Mouse (Mus musculus) CH12.LX (cell line): ENCODE data around the gene Nbea. TPM values are rescaled to one million over a fixed set of nuclear protein-coding genes. Genes with fewer than 3 reads are reported as not detected.

Experiments used
- DNase-seq: peaks from one replicate; pipeline ENCODE4 v3.0.0-alpha.2; 2013; ENCODE audit errors: extremely low read depth
- H3K27ac ChIP-seq: 2 replicates; pipeline ENCODE4 v1.5.1; 2012; ENCODE audit warnings: low read depth, mild to moderate bottlenecking, control low read depth, moderate library complexity; ENCODE audit not compliant: insufficient read depth
- H3K27me3 ChIP-seq: replicated peaks from 2 replicates; pipeline ENCODE3; 2012; ENCODE audit warnings: inconsistent platforms
- H3K36me3 ChIP-seq, 2 experiments: replicated peaks in 1 of 2; 2 replicates each; pipeline versions ENCODE3 to v1.6.1; 2012; ENCODE audit warnings: inconsistent platforms in 1 of 2, low read length in 1 of 2, mild to moderate bottlenecking in 1 of 2, mixed read lengths in 1 of 2, moderate library complexity in 1 of 2; ENCODE audit not compliant: control insufficient read depth in 1 of 2, insufficient read depth in 1 of 2
- H3K4me1 ChIP-seq, 2 experiments: 2 replicates each; pipeline ENCODE4 v1.6.1; 2012; ENCODE audit warnings: inconsistent platforms in 1 of 2, moderate library complexity in 1 of 2; ENCODE audit not compliant: insufficient read depth in 2 of 2, control insufficient read depth in 1 of 2
- H3K4me2 ChIP-seq: 2 replicates; pipeline ENCODE4 v1.6.1; 2012; ENCODE audit warnings: low read depth, mild to moderate bottlenecking, control low read depth; ENCODE audit not compliant: poor library complexity, insufficient read depth, severe bottlenecking
- H3K4me3 ChIP-seq, 3 experiments: fragments of 150-350 bp in 1 of 3; sonication (generic) in 1 of 3; replicated peaks in 1 of 3; 2 replicates each; pipeline versions ENCODE3 to v1.5.1; 2011 to 2012; ENCODE audit warnings: low read depth in 2 of 3, low read length in 2 of 3, mild to moderate bottlenecking in 2 of 3, moderate library complexity in 2 of 3, control low read depth in 1 of 3, improper control_type of control experiment in 1 of 3, inconsistent platforms in 1 of 3, mixed read lengths in 1 of 3; ENCODE audit not compliant: poor library complexity in 1 of 3
- H3K79me2 ChIP-seq: replicated peaks from 2 replicates; pipeline ENCODE4 v1.6.1; 2012; ENCODE audit warnings: mild to moderate bottlenecking, moderate library complexity; ENCODE audit not compliant: control insufficient read depth, poor library complexity, insufficient read depth, severe bottlenecking; ENCODE audit errors: extremely low read depth
- H3K9ac ChIP-seq: 2 replicates; pipeline ENCODE4 v1.6.1; 2012; ENCODE audit warnings: low read depth, mild to moderate bottlenecking, control low read depth, moderate library complexity; ENCODE audit not compliant: insufficient read depth
- H3K9me3 ChIP-seq: replicated peaks from 2 replicates; pipeline ENCODE3; 2012; ENCODE audit warnings: low read length, inconsistent platforms, mixed read lengths
- CTCF ChIP-seq, 2 experiments: IDR thresholded peaks in 1 of 2; conservative IDR thresholded peaks in 1 of 2; 2 replicates each; pipeline ENCODE4 v1.5.1; 2011 to 2012; ENCODE audit warnings: low read depth in 2 of 2, low read length in 2 of 2, improper control_type of control experiment in 1 of 2, inconsistent platforms in 1 of 2, mild to moderate bottlenecking in 1 of 2, moderate library complexity in 1 of 2
- E2F4 ChIP-seq: IDR thresholded peaks from 2 replicates; pipeline ENCODE4 v1.6.1; 2011; ENCODE audit warnings: low read depth, low read length, improper control_type of control experiment; ENCODE audit not compliant: insufficient replicate concordance
- ELF1 ChIP-seq: IDR thresholded peaks from 2 replicates; pipeline ENCODE4 v1.6.1; 2014; ENCODE audit warnings: low read depth, mild to moderate bottlenecking, inconsistent platforms, low read length, improper control_type of control experiment
- EP300 ChIP-seq: IDR thresholded peaks from 2 replicates; pipeline ENCODE4 v1.6.1; 2011; ENCODE audit warnings: low read length, improper control_type of control experiment
- HCFC1 ChIP-seq: IDR thresholded peaks from 2 replicates; pipeline ENCODE4 v1.6.1; 2012; ENCODE audit warnings: low read depth, mild to moderate bottlenecking, inconsistent platforms, low read length, improper control_type of control experiment
- KAT2A ChIP-seq: IDR thresholded peaks from 2 replicates; pipeline ENCODE4 v1.6.1; 2012; ENCODE audit warnings: low read length, improper control_type of control experiment, inconsistent platforms; ENCODE audit not compliant: insufficient replicate concordance
- MAZ ChIP-seq: IDR thresholded peaks from 2 replicates; pipeline ENCODE4 v1.6.1; 2012; ENCODE audit warnings: low read depth, mild to moderate bottlenecking, inconsistent platforms, low read length, improper control_type of control experiment, moderate library complexity
- MEF2A ChIP-seq: IDR thresholded peaks from 2 replicates; pipeline ENCODE4 v1.6.1; 2014; ENCODE audit warnings: low read depth, mild to moderate bottlenecking, inconsistent platforms, low read length, improper control_type of control experiment, borderline replicate concordance
- MYC ChIP-seq: IDR thresholded peaks from 2 replicates; pipeline ENCODE4 v1.6.1; 2011; ENCODE audit warnings: low read depth, mild to moderate bottlenecking, improper control_type of control experiment, low read length
- NELFE ChIP-seq: IDR thresholded peaks from 2 replicates; pipeline ENCODE4 v1.6.1; 2011; ENCODE audit warnings: low read depth, low read length, improper control_type of control experiment
- POLR2AphosphoS2 ChIP-seq: IDR thresholded peaks from 2 replicates; pipeline ENCODE4 v1.6.1; 2011; ENCODE audit warnings: low read depth, low read length, improper control_type of control experiment
- RAD21 ChIP-seq: IDR thresholded peaks from 2 replicates; pipeline ENCODE4 v1.6.1; 2011; ENCODE audit warnings: low read depth, mild to moderate bottlenecking, low read length, improper control_type of control experiment, moderate library complexity
- SIN3A ChIP-seq: IDR thresholded peaks from 2 replicates; pipeline ENCODE4 v1.6.1; 2012; ENCODE audit warnings: low read length, improper control_type of control experiment, inconsistent platforms
- SMC3 ChIP-seq: IDR thresholded peaks from 2 replicates; pipeline ENCODE4 v1.6.1; 2011; ENCODE audit warnings: low read depth, low read length, improper control_type of control experiment
- TBP ChIP-seq: conservative IDR thresholded peaks from 2 replicates; pipeline ENCODE4 v1.6.1; 2011; ENCODE audit warnings: low read depth, low read length, improper control_type of control experiment
- UBTF ChIP-seq: IDR thresholded peaks from 2 replicates; pipeline ENCODE4 v1.6.1; 2012; ENCODE audit warnings: low read depth, mild to moderate bottlenecking, inconsistent platforms, low read length, improper control_type of control experiment, moderate library complexity
- ZKSCAN1 ChIP-seq: IDR thresholded peaks from 2 replicates; pipeline ENCODE4 v1.6.1; 2012; ENCODE audit warnings: low read depth, inconsistent platforms, low read length, improper control_type of control experiment, borderline replicate concordance
- dilution Hi-C: fragments of 300-500 bp; cut with MboI; formaldehyde crosslinking; loops from 2 replicates; pipeline ENCODE4 v1.14.3; 2020; ENCODE audit warnings: low sequenced_read_pairs; ENCODE audit not compliant: extremely low pct_unique_long_range_greater_than_20kb, extremely low pct_ligation_motif_present
- in situ Hi-C: fragments of 300-500 bp; cut with MboI; formaldehyde crosslinking; loops from 3 replicates; pipeline ENCODE4 v1.14.3; 2019; ENCODE audit warnings: low sequenced_read_pairs, low pct_ligation_motif_present, low pct_unique_long_range_greater_than_20kb, mixed read lengths
- polyA plus RNA-seq: library from polyadenylated mRNA; unstranded; fragments of >175 nt; gene quantifications from 2 replicates; pipeline ENCODE4 v1.2.1, GENCODE M21; 2012; ENCODE audit warnings: low read depth; ENCODE audit not compliant: insufficient read length
- total RNA-seq, 2 experiments: library from RNA; depleted of rRNA; stranded (reverse); fragments of 300-350 nt in 1 of 2; fragments of >200 nt in 1 of 2; gene quantifications; 2 replicates each; pipeline ENCODE4 v1.2.3; 2012 to 2014

Nbea gene
- total and polyA plus RNA-seq, 3 experiments: 0.04 TPM; not detected in 2

- H3K4me2 ChIP-seq: no peak overlapping the region
- no peak overlapping the region for H3K27ac ChIP-seq
- no peak for DNase-seq
- H3K9me3 ChIP-seq: peaks cover 29% of the 10 kb centered on the region
- no peak overlapping the region for H3K4me3 ChIP-seq
- H3K9ac ChIP-seq: no peak overlapping the region
- in situ Hi-C loops (no loop called here), dilution Hi-C loops (no loop called here)
- no peaks in the 10 kb centered on the region for H3K79me2 ChIP-seq
- H3K36me3 ChIP-seq: no peaks in the 10 kb centered on the region
- no peaks in the 10 kb centered on the region for H3K27me3 ChIP-seq
- TF ChIP-seq CTCF (conservative IDR thresholded peaks at IDR 0.05 in 1 of 2, IDR thresholded peaks at IDR 0.05 in 1 of 2; ENCODE audit: low read depth in 2 of 2, low read length in 2 of 2) (no peak), MYC (no peak), TBP (no peak)
- no peaks in the 10 kb centered on the region for H3K4me1 ChIP-seq
These were observed 117.0 kb downstream of the Nbea start for GRCm38 (mm10) chr3:56066360-56067040.

- Histone ChIP-seq H3K27me3 (no peaks in the 10 kb centered on the region), H3K4me3 (no peak overlapping the region), H3K4me2 (no peak overlapping the region), H3K4me1 (no peaks in the 10 kb centered on the region), H3K36me3 (no peaks in the 10 kb centered on the region), H3K9ac (no peak overlapping the region), H3K9me3 (peaks cover 33% of the 10 kb centered on the region), H3K27ac (no peak overlapping the region), H3K79me2 (no peaks in the 10 kb centered on the region)
- dilution Hi-C loops: no loop called here
- in situ Hi-C loops: no loop called here
- DNase-seq: no peak
- TF ChIP-seq SMC3 (no peak), NELFE (no peak), MEF2A (no peak), ZKSCAN1 (no peak), KAT2A (no peak), HCFC1 (no peak), ELF1 (no peak), SIN3A (no peak), EP300 (no peak), E2F4 (no peak), MAZ (no peak), RAD21 (no peak), UBTF (no peak), MYC (no peak), POLR2AphosphoS2 (no peak), CTCF (conservative IDR thresholded peaks at IDR 0.05 in 1 of 2, IDR thresholded peaks at IDR 0.05 in 1 of 2; ENCODE audit: low read depth in 2 of 2, low read length in 2 of 2) (no peak), TBP (no peak)
These were observed 118.3 kb downstream of the Nbea start for GRCm38 (mm10) chr3:56065234-56065633.
